Mouse (Mus musculus) hindbrain, embryonic 15.5 days (tissue): ENCODE data around the gene Cacna2d3. TPM values are rescaled to one million over a fixed set of nuclear protein-coding genes. Genes with fewer than 3 reads are reported as not detected.
A peak's percentile ranks its signal among the peaks of the same experiment; 100 is the strongest.

Experiments
- ATAC-seq: fragments of 200-750 bp; cut with Nextera tagmentation; 2 replicates; pipeline ENCODE4 v1.8.0; 2017; ENCODE audit warnings: low read depth, moderate number of reproducible peaks, moderate TSS enrichment; ENCODE audit not compliant: low FRiP score
- H3K27ac ChIP-seq: fragments of 300-500 bp; sonication (generic); replicated peaks from 2 replicates; pipeline ENCODE4 v1.5.1; 2015; ENCODE audit warnings: mild to moderate bottlenecking, inconsistent platforms
- H3K27me3 ChIP-seq: fragments of 300-500 bp; sonication (generic); 2 replicates; pipeline ENCODE4 v1.6.1; 2015; ENCODE audit warnings: control low read depth, inconsistent platforms
- H3K36me3 ChIP-seq: fragments of 300-500 bp; sonication (generic); 2 replicates; pipeline ENCODE4 v1.6.1; 2015; ENCODE audit warnings: control low read depth, inconsistent platforms
- H3K4me1 ChIP-seq: fragments of 300-500 bp; sonication (generic); replicated peaks from 2 replicates; pipeline ENCODE4 v1.6.1; 2015; ENCODE audit warnings: control low read depth, inconsistent platforms
- H3K4me2 ChIP-seq: fragments of 300-500 bp; sonication (generic); 2 replicates; pipeline ENCODE4 v1.6.1; 2015; ENCODE audit warnings: moderate library complexity, mild to moderate bottlenecking, inconsistent platforms
- H3K4me3 ChIP-seq: fragments of 300-500 bp; sonication (generic); 2 replicates; pipeline ENCODE4 v1.5.1; 2015; ENCODE audit warnings: mild to moderate bottlenecking, inconsistent platforms
- H3K9ac ChIP-seq: fragments of 300-500 bp; sonication (generic); 2 replicates; pipeline ENCODE4 v1.6.1; 2015; ENCODE audit warnings: inconsistent platforms
- H3K9me3 ChIP-seq: fragments of 300-500 bp; sonication (generic); 2 replicates; pipeline ENCODE4 v1.6.1; 2016; ENCODE audit warnings: control low read depth, inconsistent platforms
- WGBS: fragments of 180-500 bp; shearing (Covaris S2); methylation state at CpG from one replicate; pipeline ENCODE4 v1.1.7; 2015; 5-methylcytosine and 5-hydroxymethylcytosine counted together
- polyA plus RNA-seq: library from polyadenylated mRNA; unstranded; fragments of >200 nt; fragmentation: Nextera tagmentation; extraction: Ambion mirVana; gene quantifications from 2 replicates; pipeline ENCODE4 v1.2.1, GENCODE M21; 2015

The Cacna2d3 gene
- polyA plus RNA-seq, 1 experiment from 2014 or later: 47.1 TPM

DNA sequence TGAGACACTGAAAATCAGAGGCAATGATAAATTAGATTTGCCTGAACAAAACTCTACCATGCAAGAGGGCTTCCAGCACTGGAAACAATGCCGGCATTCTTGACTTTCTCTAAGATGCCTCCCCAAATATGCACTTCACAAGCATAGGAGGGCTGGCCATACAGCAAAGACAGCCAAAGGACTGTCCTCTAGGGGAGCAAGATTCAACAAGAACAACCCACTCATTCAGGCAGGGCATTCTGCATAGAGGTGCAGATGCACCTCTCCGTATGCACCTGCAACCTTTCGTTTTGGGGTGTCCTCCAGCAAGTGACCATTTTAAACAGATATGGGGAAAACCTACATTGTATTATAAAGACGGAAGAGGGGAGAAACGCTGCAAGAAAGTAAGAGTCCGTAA lies 380.1 kb downstream of the Cacna2d3 start:
- 0 out of 2 replicates have a peak overlapping the region, but pooled peaks have one; percentile 25 for H3K27ac ChIP-seq
- H3K36me3 ChIP-seq: no peaks in the 10 kb centered on the region
- no peak overlapping the region for H3K9ac ChIP-seq
- H3K4me1 ChIP-seq: 0 out of 2 replicates have a peak, but pooled peaks cover 10% of the 10 kb centered on the region
- no peak for ATAC-seq
- no peak overlapping the region for H3K4me2 ChIP-seq
- H3K4me3 ChIP-seq: no peak overlapping the region
- no peaks in the 10 kb centered on the region for H3K27me3 ChIP-seq
- no peaks in the 10 kb centered on the region for H3K9me3 ChIP-seq
- 87% methylated on average over 6 of the region's 6 CpGs for WGBS

DNA sequence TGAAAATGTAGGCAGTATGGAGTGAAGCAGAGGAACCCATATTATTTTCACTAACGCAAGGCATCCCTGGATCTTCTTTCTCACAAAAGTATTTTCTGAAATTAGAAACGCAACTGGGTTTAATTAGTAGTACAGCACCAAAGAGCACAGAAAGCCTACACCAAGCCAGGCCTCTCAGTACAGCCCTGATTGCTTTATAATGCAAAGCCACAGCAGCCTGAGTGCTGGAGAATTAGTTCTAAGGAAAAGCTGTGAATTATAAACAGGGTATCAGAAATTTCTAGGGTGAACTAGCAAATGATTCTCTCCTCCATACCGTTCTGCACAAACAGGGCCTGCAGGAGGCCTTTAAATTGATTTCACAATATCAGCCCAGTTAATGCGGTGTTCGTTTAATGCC lies 380.9 kb downstream of the Cacna2d3 start:
- no peak overlapping the region for H3K9ac ChIP-seq
- no peak for ATAC-seq
- no peaks in the 10 kb centered on the region for H3K9me3 ChIP-seq
- no peak overlapping the region for H3K4me3 ChIP-seq
- no peaks in the 10 kb centered on the region for H3K36me3 ChIP-seq
- H3K27ac ChIP-seq: peak overlapping the region; percentile 57
- 0 out of 2 replicates have a peak, but pooled peaks cover 10% of the 10 kb centered on the region for H3K4me1 ChIP-seq
- no peaks in the 10 kb centered on the region for H3K27me3 ChIP-seq
- WGBS: 27% methylated on average over 5 of the region's 5 CpGs
- no peak overlapping the region for H3K4me2 ChIP-seq

DNA sequence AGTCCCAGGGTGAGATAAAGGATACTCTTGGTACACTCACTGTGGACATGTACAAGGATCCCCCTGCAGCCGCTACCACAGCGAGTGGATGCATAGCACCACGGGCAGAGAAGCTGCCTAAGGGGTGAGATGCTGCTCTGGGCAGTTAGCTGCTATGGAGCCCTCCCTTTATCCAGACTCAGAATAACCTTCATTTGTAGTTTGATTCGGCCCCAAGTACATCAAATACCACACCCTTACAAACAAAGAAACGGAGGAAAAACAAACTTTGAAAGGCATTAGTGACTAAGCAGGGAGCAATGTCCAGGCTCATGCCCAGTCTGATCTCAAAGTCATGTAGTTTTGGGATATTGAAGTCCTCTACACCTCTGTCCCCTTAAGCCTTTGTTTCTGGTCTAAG lies 386.8 kb downstream of the Cacna2d3 start:
- ATAC-seq: no peak
- H3K36me3 ChIP-seq: no peaks in the 10 kb centered on the region
- no peak overlapping the region for H3K4me2 ChIP-seq
- H3K4me1 ChIP-seq: no peaks in the 10 kb centered on the region
- H3K9me3 ChIP-seq: no peaks in the 10 kb centered on the region
- H3K27me3 ChIP-seq: no peaks in the 10 kb centered on the region
- H3K27ac ChIP-seq: no peak overlapping the region
- WGBS: 87% methylated on average over 5 of the region's 5 CpGs
- H3K4me3 ChIP-seq: no peak overlapping the region
- no peak overlapping the region for H3K9ac ChIP-seq

DNA sequence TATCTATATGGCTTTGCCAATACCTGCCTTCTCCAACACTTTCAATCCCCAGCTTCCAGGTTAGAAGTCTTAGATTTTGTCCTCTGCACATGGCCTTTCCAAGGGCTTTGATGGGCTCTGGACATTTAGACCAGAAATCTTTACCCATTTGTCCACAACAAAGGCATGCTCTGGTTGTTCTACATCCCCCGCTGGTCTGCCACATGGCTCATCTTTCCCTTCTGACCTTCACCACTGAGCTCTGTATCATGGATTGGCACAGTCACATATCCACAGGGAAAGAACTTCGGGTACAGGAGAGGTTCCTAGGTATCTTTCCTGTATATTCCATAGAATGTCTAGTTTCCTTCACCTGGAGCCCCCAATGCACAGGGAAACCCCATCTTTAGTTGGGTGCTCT lies 387.4 kb downstream of the Cacna2d3 start:
- Histone ChIP-seq H3K27ac (no peak overlapping the region), H3K27me3 (no peaks in the 10 kb centered on the region), H3K4me1 (no peaks in the 10 kb centered on the region), H3K36me3 (no peaks in the 10 kb centered on the region), H3K4me3 (no peak overlapping the region), H3K9me3 (no peaks in the 10 kb centered on the region), H3K4me2 (no peak overlapping the region), H3K9ac (no peak overlapping the region)
- 82% methylated on average over 2 of the region's 2 CpGs for WGBS
- no peak for ATAC-seq

DNA sequence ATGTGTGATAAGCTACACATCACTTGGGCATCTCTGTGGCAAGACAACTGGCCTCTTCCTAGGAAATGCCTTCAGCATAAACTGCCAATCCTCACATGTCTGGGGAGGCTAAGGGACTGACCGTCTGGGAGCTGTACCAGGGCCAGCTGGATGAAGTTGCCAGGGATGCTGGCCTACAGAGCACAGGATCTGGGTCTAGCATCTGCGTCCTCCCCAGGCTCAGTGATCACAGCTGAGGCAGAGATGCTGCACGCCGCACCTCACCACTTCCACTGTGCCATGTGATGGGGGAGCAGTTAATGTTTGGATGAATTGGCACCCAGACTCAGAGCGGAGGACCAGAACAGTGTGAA lies 397.3 kb downstream of the Cacna2d3 start:
- Histone ChIP-seq H3K27me3 (no peaks in the 10 kb centered on the region), H3K4me2 (no peak overlapping the region), H3K4me1 (peaks cover 7% of the 10 kb centered on the region; the same call in 1 of the 2 replicates), H3K4me3 (no peak overlapping the region), H3K36me3 (no peaks in the 10 kb centered on the region), H3K9me3 (no peaks in the 10 kb centered on the region), H3K9ac (no peak overlapping the region), H3K27ac (peak overlapping the region; percentile 64)
- 53% methylated on average over 5 of the region's 5 CpGs for WGBS
- ATAC-seq: peak; percentile 69

DNA sequence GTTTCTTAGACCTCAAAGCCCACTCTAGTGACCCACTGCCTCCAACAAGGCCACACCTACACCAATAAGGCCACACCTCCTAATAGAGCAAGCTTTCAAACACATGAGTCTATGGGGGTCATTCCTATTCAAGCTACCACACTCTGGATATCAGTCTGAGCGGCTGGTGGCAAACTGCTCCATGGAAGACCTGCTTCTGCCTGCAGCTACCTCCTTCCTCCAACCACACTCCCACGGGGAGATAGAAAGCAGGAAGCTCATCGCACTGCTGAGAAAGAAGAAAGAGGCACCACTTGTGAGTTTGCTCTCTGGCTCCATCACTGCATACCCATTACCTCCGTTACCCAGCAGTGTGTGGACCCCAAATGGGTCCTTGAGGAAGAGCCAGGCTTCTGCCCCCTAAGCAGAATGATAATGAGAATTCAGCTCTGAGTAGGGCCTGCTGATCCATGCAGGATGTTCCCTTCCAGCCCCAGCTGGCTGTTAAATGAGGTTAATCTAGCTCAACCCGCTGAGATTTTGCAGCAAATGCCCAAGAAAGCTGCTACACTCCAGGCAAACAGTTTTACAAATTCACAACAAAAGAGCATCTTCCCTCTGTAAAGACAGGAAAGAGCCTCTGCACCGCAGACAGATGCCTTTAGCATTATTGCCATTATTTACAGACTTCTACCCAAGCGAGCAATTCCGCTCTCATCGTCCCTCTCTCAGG lies 397.8 kb downstream of the Cacna2d3 start:
- peaks cover 7% of the 10 kb centered on the region; the same call in 1 of the 2 replicates for H3K4me1 ChIP-seq
- H3K4me2 ChIP-seq: no peak overlapping the region
- 65% methylated on average over 9 of the region's 9 CpGs for WGBS
- peak overlapping the region; percentile 64 for H3K27ac ChIP-seq
- no peak overlapping the region for H3K4me3 ChIP-seq
- H3K36me3 ChIP-seq: no peaks in the 10 kb centered on the region
- H3K9me3 ChIP-seq: no peaks in the 10 kb centered on the region
- H3K27me3 ChIP-seq: no peaks in the 10 kb centered on the region
- H3K9ac ChIP-seq: no peak overlapping the region
- peak; percentile 66; the same call in 1 of the 2 replicates for ATAC-seq

DNA sequence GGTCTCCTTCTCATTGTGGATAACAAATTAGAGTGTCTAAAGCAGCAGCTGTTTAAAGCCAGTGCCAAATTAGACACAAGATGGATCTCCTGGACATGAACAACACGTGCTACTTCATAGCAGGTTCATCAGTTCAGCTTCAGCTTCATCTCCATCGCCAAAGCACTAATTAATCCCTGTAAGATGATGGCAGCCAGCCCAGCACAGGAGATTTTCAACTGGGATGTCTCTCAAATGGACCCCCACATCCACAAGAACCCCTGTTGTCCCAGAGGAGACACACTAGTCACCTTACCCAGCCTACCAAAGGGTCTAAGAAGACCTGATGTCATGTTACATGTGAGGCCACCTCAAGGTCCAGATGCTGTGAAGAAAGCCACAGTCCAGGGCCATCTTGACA lies 408.2 kb downstream of the Cacna2d3 start:
- no peak for ATAC-seq

DNA sequence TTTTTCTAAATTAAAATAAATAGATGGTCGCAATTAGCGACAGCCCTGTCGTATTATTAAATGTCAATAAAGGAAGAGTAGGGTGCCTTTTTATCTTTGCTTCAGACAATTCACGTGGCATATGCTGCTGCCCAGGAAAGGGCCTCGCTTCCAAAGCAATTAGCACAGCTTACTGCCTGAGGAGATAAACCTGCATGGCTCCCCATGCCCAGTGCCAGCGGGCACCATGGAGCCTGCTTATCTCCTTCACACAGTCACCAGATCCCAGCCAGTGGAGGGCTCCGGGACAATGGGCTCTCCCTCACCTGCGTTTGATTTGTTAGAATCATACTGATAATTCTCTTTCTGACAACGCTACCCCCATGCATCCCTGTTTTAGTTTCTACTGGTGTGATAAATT lies 416.0 kb downstream of the Cacna2d3 start:
- H3K9me3 ChIP-seq: no peaks in the 10 kb centered on the region
- WGBS: 60% methylated on average over 9 of the region's 9 CpGs
- no peaks in the 10 kb centered on the region for H3K27me3 ChIP-seq
- H3K27ac ChIP-seq: no peak overlapping the region
- H3K4me2 ChIP-seq: no peak overlapping the region
- H3K4me1 ChIP-seq: no peaks in the 10 kb centered on the region
- no peak for ATAC-seq
- no peaks in the 10 kb centered on the region for H3K36me3 ChIP-seq
- H3K4me3 ChIP-seq: no peak overlapping the region
- H3K9ac ChIP-seq: no peak overlapping the region

More for the DNA sequence above, 408.2 kb downstream of the Cacna2d3 start:
- Histone ChIP-seq H3K27me3 (no peaks in the 10 kb centered on the region), H3K9me3 (no peaks in the 10 kb centered on the region), H3K4me2 (no peak overlapping the region), H3K4me1 (no peaks in the 10 kb centered on the region), H3K27ac (no peak overlapping the region), H3K9ac (no peak overlapping the region), H3K36me3 (no peaks in the 10 kb centered on the region), H3K4me3 (no peak overlapping the region)
- 66% methylated on average over 2 of the region's 2 CpGs for whole genome bisulfite sequencing

DNA sequence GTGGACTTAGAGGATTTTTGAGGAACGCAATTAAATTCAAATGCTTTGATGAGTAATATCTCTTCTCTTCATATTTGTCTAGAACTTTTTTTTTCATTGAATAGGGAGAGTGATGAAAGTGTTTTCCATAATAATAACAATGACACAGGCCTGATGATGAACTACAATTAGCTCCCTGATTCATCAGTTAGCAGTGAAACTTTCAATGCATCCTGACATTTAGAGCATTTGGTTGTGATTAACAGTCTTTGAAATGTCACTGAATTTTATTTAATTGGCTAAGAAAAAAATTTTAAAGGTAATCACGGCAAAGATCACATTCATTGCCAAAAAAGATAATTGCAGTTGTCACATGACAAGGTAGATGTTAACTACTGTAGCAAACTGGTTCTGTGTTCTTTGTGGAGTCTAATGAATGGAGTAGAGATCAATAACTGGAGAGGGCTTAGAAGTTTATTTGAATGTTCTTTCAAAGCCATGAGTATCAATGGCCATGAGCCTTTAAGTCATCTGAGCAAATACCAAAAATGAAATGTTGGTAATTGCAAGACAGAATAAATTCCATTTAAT lies 425.4 kb downstream of the Cacna2d3 start:
- no peak overlapping the region for H3K27ac ChIP-seq
- H3K36me3 ChIP-seq: no peaks in the 10 kb centered on the region
- no peak overlapping the region for H3K4me2 ChIP-seq
- no peaks in the 10 kb centered on the region for H3K27me3 ChIP-seq
- 72% methylated on average over 2 of the region's 2 CpGs for WGBS
- no peak overlapping the region for H3K4me3 ChIP-seq
- no peaks in the 10 kb centered on the region for H3K9me3 ChIP-seq
- H3K9ac ChIP-seq: no peak overlapping the region
- H3K4me1 ChIP-seq: no peaks in the 10 kb centered on the region
- no peak for ATAC-seq

DNA sequence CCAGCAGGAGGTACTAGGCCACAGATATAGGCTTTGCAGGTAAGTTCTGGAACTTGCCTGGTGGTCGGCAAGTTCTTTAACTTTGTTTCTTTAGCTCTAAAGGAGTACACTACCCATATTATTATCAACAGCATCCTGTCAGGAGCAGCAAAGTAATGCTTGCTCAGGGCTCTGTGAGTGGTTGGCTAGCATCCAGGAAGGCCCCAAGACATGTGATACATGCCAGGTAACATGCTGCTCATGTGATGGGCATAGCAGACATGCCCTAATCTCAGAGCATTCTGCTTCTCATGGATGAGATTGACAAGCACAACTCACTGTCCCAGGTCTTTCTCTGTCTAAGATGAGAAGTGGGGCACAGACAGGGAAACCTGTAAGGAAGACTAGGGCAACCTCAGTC lies 442.8 kb downstream of the Cacna2d3 start:
- 86% methylated on average over 1 of the region's 1 CpGs for WGBS
- no peaks in the 10 kb centered on the region for H3K4me1 ChIP-seq
- no peak overlapping the region for H3K4me3 ChIP-seq
- H3K4me2 ChIP-seq: no peak overlapping the region
- ATAC-seq: no peak
- no peak overlapping the region for H3K9ac ChIP-seq
- no peak overlapping the region for H3K27ac ChIP-seq
- no peaks in the 10 kb centered on the region for H3K9me3 ChIP-seq
- no peaks in the 10 kb centered on the region for H3K27me3 ChIP-seq
- H3K36me3 ChIP-seq: no peaks in the 10 kb centered on the region

DNA sequence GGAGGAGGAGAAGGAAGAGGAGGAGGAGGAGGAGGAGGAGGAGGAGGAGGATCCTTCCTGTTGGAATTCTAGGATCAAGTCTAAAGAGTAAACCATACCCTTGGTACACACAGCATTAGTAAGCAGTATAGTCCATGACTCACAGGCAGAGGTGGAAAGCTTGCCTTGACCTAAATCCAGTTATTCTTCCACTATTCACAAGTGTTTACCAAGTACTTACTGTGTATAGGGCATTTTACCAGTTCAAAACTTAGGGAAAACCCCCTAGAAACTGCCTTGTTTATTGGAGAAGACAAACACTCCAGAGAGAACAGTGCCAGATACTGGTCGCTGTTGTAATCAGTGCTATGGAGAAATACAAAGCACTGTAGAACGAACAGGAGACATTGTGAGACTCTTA lies 443.3 kb downstream of the Cacna2d3 start:
- H3K4me3 ChIP-seq: no peak overlapping the region
- no peak overlapping the region for H3K4me2 ChIP-seq
- H3K4me1 ChIP-seq: no peaks in the 10 kb centered on the region
- no peaks in the 10 kb centered on the region for H3K27me3 ChIP-seq
- no peaks in the 10 kb centered on the region for H3K36me3 ChIP-seq
- no peak overlapping the region for H3K9ac ChIP-seq
- ATAC-seq: no peak
- no peaks in the 10 kb centered on the region for H3K9me3 ChIP-seq
- no peak overlapping the region for H3K27ac ChIP-seq
- 95% methylated on average over 2 of the region's 2 CpGs for WGBS

DNA sequence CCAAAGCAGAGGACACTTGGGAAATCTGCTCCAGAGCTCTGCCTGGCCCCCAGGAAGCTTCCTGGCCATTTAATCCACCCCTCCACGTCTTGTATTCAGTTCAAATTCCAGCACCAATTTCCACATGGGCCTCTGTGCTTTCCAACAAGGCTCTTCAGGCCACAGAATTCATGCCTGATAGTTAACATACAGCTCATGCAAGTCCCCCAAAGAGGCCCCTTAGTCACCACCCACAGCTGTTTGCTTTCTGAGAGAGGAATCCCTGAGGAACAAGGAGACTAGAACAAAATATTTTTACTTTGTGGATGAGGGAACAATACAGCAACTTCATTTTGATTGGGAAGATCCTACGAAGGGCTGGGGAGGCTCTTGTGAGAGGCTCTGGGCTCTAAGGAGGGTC lies 444.0 kb downstream of the Cacna2d3 start:
- Histone ChIP-seq H3K4me3 (no peak overlapping the region), H3K9ac (no peak overlapping the region), H3K27me3 (no peaks in the 10 kb centered on the region), H3K4me1 (no peaks in the 10 kb centered on the region), H3K36me3 (no peaks in the 10 kb centered on the region), H3K4me2 (no peak overlapping the region), H3K27ac (no peak overlapping the region), H3K9me3 (no peaks in the 10 kb centered on the region)
- WGBS: 63% methylated on average over 2 of the region's 2 CpGs
- no peak for ATAC-seq

DNA sequence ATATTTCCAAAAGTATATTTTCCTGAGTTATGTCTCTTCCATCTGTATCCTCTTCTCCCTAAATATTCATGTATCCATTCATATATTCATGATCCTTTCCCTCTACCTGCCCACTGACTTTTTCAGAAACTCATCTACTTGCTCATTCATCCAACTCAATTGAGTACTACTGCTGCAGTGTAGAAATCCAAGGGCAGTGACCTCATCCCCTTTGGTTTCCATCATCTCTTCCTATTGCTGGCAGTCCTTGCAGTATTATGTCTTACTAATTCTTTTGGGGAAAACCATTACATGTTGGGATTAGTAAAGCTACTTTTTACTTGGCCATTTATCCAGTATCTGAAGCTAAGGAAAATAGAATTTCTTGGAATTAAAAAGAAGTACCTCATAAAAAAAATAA lies 447.8 kb downstream of the Cacna2d3 start:
- no peak overlapping the region for H3K27ac ChIP-seq
- no peaks in the 10 kb centered on the region for H3K36me3 ChIP-seq
- H3K4me2 ChIP-seq: no peak overlapping the region
- ATAC-seq: no peak
- peaks cover 1% of the 10 kb centered on the region for H3K4me1 ChIP-seq
- H3K9me3 ChIP-seq: no peaks in the 10 kb centered on the region
- no peaks in the 10 kb centered on the region for H3K27me3 ChIP-seq
- no peak overlapping the region for H3K9ac ChIP-seq
- no peak overlapping the region for H3K4me3 ChIP-seq
